Mouse (Mus musculus): ENCODE results near the gene Bri3.

GRCm38 (mm10) chr5:144255632-144256540 is 11.6 kb downstream of the Bri3 start:
- TF ChIP-seq CTCF (IDR thresholded peaks at IDR 0.05; ENCODE audit: borderline replicate concordance, control insufficient read depth, extremely low read depth, insufficient read depth, low read length, poor library complexity) (no peak), POLR2A (IDR thresholded peaks at IDR 0.05; ENCODE audit: control insufficient read depth, extremely low read depth, insufficient read depth, low read length, poor library complexity) (no peak)

Data from thymus, adult 2 months (tissue).